Mouse (Mus musculus): Measurements from ENCODE around the gene Rab7. TPM values are rescaled to one million over a fixed set of nuclear protein-coding genes. Genes with fewer than 3 reads are reported as not detected.

Gene Rab7
- polyA plus RNA-seq (2014; fragmentation: Nextera tagmentation; extraction: Ambion mirVana): 216 and 218 TPM in 2 replicates

DNA sequence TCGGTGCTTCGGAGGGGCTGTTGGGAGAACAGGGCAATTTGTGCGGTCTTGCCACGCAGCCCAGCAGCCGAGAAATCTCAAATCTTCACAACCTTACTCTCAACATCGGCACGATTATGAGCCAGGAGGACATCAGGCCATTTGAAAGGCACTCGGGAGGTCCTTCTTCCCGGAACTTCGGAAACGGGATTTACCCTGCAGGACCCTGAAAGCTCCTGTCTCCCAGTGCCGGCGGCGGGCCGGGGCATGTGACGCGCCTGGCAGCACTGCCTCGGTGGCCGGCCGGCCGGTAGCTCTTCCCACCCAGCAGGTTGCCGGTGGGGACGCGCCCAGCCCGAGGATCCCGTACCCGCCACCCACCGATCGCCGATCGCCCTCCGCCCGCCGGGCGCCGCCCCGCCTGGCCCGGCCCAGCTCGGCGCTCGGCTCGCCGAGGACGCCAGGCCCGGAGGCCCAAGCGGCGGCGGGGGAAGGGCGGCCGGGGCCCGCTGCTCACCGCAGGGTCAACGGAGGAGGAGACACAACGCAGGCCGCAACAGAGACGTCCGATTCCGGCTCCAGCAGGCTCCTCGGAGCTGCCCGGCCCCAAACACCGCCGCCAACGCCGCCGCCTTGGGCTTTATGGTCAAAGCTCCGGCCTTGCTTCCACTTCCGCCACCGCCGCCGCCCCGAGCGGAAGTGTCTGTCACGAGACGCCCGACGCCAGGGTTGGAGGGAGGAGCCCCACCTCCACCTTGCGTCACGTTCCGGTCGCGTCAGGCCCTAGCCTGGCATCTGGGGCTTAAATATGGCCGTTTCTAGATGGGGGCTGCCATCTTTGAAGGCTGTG, at the start of gene Rab7:
TSS of gene Rab7 (minus strand) at position 694 of the 829 bp plus-strand sequence.
- under 1% methylated on average over 78 of the region's 82 CpGs for WGBS
- H3K9ac ChIP-seq: peak within 1 kb of the TSS; percentile 92
- no peak for TF ChIP-seq CTCF (IDR thresholded peaks at IDR 0.05; ENCODE audit: low read depth)

DNA sequence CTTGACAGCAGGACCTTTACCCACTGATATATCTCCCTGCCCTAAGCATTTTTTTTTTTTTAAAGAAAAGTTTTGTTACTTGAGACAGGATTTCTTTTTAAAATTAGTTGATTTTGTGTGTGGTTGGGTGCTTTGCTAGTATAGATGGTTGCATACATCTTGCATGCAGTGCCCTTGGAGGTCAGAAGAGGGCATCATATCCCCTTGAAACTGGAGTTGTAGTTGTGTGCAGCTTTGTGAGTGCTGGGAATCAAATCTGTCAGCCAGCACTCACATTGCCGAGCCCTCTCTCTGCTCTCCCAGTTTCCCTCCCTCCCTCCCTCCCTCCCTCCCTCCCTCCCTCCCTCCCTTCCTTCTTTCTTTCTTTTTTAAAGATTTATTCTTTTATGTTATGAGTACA, 43.9 kb upstream of the Rab7 start:
- Histone ChIP-seq H3K4me2 (no peak overlapping the region), H3K4me1 (ENCODE audit: insufficient read depth) (peaks cover 8% of the 10 kb centered on the region), H3K27me3 (ENCODE audit: insufficient read depth, low read length) (no peaks in the 10 kb centered on the region), H3K4me3 (ENCODE audit: low read depth, low read length) (no peak overlapping the region), H3K9me3 (ENCODE audit: low read depth, low read length) (no peaks in the 10 kb centered on the region), H3K27ac (ENCODE audit: low read depth) (no peak overlapping the region), H3K9ac (no peak overlapping the region), H3K36me3 (ENCODE audit: insufficient read depth) (peaks cover 62% of the 10 kb centered on the region)
- TF ChIP-seq CTCF (IDR thresholded peaks at IDR 0.05; ENCODE audit: low read depth): no peak
- 50% methylated on average over 1 of the region's 1 CpGs for WGBS
- ATAC-seq (ENCODE audit: insufficient read depth) (no peak), DNase-seq (no peak)

More for the DNA sequence above, at the start of gene Rab7:
- peak within 1 kb of the TSS; percentile 97 for H3K4me3 ChIP-seq (ENCODE audit: low read depth, low read length)
- H3K27ac ChIP-seq (ENCODE audit: low read depth): peak within 1 kb of the TSS; percentile 77
- peak; percentile 98 for DNase-seq
- H3K36me3 ChIP-seq (ENCODE audit: insufficient read depth): 0 out of 2 replicates have a peak, but pooled peaks cover under 1% of the 10 kb centered on the region
- no peaks in the 10 kb centered on the region for H3K9me3 ChIP-seq (ENCODE audit: low read depth, low read length)
- H3K4me2 ChIP-seq: peak within 1 kb of the TSS; percentile 87
- H3K27me3 ChIP-seq (ENCODE audit: insufficient read depth, low read length): no peaks in the 10 kb centered on the region
- 0 out of 2 replicates have a peak, but pooled peaks cover 9% of the 10 kb centered on the region for H3K4me1 ChIP-seq (ENCODE audit: insufficient read depth)
- peak; percentile 99 for ATAC-seq (ENCODE audit: insufficient read depth)

DNA sequence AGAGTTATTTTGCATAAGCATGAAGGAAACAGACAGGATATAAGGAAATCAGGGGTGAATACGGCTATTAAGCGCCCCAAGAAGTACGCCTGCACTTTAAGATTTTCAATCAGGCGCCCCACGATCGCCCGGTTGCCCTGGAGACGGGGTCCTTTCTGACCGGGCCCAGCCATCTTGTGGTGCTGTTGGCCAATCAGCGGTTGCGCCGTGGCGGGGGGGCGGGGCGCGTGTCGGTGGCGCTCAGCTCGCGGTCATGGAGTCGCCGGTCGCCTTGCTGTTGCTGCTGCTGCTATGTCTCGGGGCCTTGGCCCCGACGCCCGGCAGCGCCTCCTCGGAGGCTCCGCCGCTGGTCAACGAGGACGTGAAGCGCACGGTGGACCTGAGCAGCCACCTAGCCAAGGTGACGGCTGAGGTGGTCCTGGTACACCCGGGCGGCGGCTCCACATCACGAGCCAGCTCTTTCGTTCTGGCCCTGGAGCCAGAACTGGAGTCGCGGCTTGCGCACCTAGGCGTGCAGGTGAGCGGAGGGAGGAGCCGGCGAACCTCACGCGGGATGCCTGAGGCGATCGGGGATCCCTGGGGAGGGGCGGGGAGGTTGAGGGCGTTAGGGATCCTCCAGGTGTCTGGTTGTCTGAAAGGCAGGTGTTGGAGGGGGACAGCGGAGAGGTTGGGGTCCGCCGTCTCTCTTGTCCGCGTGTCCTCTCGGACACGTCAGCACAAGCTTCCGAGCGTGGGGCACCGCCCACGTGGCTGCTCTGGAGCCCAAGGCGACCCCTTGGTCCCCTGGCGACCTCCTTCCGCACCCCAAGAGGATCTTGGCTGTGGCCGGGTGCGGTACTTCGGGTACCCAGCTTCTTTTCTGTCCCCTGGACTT, 39.4 kb upstream of the Rab7 start, which contains the start of gene Rpn1:
TSS of gene Rpn1 (plus strand) at position 205 of the 874 bp plus-strand sequence.
- DNase-seq (peak; percentile 96), ATAC-seq (ENCODE audit: insufficient read depth) (peak; percentile 98)
- Histone ChIP-seq H3K9ac (peak within 1 kb of the TSS; percentile 90), H3K9me3 (ENCODE audit: low read depth, low read length) (no peaks in the 10 kb centered on the region), H3K4me1 (ENCODE audit: insufficient read depth) (peaks cover 8% of the 10 kb centered on the region), H3K36me3 (ENCODE audit: insufficient read depth) (peaks cover 19% of the 10 kb centered on the region), H3K4me3 (ENCODE audit: low read depth, low read length) (peak within 1 kb of the TSS; percentile 97), H3K4me2 (peak within 1 kb of the TSS; percentile 81), H3K27ac (ENCODE audit: low read depth) (peak within 1 kb of the TSS; percentile 76), H3K27me3 (ENCODE audit: insufficient read depth, low read length) (no peaks in the 10 kb centered on the region)
- under 1% methylated on average over 71 of the region's 71 CpGs for WGBS
- no peak for TF ChIP-seq CTCF (IDR thresholded peaks at IDR 0.05; ENCODE audit: low read depth)

DNA sequence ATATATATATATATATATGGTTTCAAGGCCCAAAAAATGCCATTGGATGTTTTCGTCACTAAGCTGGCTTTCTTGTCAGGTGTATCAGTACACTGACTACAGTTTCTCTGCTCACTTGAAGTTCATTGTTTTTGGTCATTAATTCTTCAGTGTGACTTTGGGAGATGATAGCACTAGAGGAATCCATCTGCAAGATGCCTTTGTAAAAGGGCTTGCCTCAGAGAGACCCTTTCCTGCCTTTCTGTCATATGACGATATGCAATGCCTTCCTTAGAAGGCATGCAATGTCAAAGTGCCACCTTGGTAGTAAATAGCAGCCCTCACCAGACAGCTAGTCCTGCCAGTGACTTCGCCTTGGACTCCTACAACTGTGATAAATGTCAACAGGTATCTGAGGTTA, 38.6 kb upstream of the Rab7 start:
- Histone ChIP-seq H3K4me3 (ENCODE audit: low read depth, low read length) (peak overlapping the region; percentile 97), H3K9me3 (ENCODE audit: low read depth, low read length) (no peaks in the 10 kb centered on the region), H3K27ac (ENCODE audit: low read depth) (peak overlapping the region; percentile 22; the same call in 1 of the 2 replicates), H3K9ac (no peak overlapping the region), H3K4me2 (peak overlapping the region; percentile 57), H3K27me3 (ENCODE audit: insufficient read depth, low read length) (no peaks in the 10 kb centered on the region), H3K4me1 (ENCODE audit: insufficient read depth) (peaks cover 8% of the 10 kb centered on the region), H3K36me3 (ENCODE audit: insufficient read depth) (peaks cover 13% of the 10 kb centered on the region)
- ATAC-seq (ENCODE audit: insufficient read depth): no peak
- DNase-seq: peak; percentile 15
- no peak for TF ChIP-seq CTCF (IDR thresholded peaks at IDR 0.05; ENCODE audit: low read depth)
- WGBS: 63% methylated on average over 3 of the region's 3 CpGs

DNA sequence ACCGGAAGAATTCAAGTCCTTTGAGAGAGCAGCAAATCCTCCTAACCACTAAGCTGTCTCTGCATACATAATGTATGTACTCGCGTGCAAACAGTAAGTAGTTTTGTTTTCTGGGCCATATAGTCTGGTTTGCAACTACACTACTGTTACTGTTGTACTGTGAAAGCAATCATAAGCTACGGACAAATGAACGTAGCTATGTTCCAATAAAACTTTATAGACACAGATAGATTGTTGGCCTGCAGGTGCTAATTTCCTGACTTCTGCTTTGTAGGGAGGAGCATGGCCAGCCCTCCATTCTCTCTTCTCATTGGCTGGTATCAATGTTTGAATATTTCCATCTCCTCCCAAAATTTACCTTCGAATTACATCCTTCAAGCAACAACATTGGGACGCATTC, 38.0 kb upstream of the Rab7 start:
- Histone ChIP-seq H3K27me3 (ENCODE audit: insufficient read depth, low read length) (no peaks in the 10 kb centered on the region), H3K4me2 (no peak overlapping the region), H3K27ac (ENCODE audit: low read depth) (no peak overlapping the region), H3K4me1 (ENCODE audit: insufficient read depth) (peaks cover 8% of the 10 kb centered on the region), H3K36me3 (ENCODE audit: insufficient read depth) (peaks cover 8% of the 10 kb centered on the region), H3K9ac (no peak overlapping the region), H3K9me3 (ENCODE audit: low read depth, low read length) (no peaks in the 10 kb centered on the region), H3K4me3 (ENCODE audit: low read depth, low read length) (no peak overlapping the region)
- no peak for DNase-seq
- 84% methylated on average over 7 of the region's 7 CpGs for WGBS
- no peak for TF ChIP-seq CTCF (IDR thresholded peaks at IDR 0.05; ENCODE audit: low read depth)
- no peak for ATAC-seq (ENCODE audit: insufficient read depth)

DNA sequence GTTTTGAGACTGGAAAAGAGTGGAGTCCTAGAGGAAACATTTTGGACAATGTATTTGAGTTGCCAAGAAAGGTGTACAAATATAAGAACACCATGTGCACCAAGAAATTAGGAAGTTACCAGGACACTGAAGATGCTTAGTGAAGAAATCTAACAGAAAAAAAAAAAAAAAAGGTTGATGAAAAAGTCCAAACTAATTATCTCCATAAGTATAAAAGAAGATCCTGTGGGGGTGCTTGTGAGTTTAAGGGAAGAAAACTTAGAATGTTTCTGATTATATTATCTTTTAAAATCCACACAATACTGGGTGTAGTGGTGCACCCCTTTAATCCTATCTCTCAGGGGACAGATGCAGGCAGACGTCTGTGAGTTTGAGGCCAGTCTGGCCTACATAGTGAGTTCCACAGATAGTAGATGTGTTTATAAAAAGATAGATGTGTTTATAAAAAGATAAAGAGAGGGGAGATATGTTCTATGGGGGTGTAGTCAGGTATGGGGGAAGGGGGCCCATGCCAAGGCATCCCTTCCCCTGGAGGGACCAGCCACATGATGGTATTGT, 31.0 kb upstream of the Rab7 start:
- H3K9ac ChIP-seq: no peak overlapping the region
- H3K27ac ChIP-seq (ENCODE audit: low read depth): no peak overlapping the region
- ATAC-seq (ENCODE audit: insufficient read depth) (no peak), DNase-seq (no peak)
- no peaks in the 10 kb centered on the region for H3K27me3 ChIP-seq (ENCODE audit: insufficient read depth, low read length)
- no peaks in the 10 kb centered on the region for H3K36me3 ChIP-seq (ENCODE audit: insufficient read depth)
- H3K4me2 ChIP-seq: peak overlapping the region; percentile 55
- no peak overlapping the region for H3K4me3 ChIP-seq (ENCODE audit: low read depth, low read length)
- WGBS: 60% methylated on average over 1 of the region's 1 CpGs
- TF ChIP-seq CTCF (IDR thresholded peaks at IDR 0.05; ENCODE audit: low read depth): no peak
- H3K4me1 ChIP-seq (ENCODE audit: insufficient read depth): no peaks in the 10 kb centered on the region
- H3K9me3 ChIP-seq (ENCODE audit: low read depth, low read length): no peaks in the 10 kb centered on the region

All from lung, embryonic 14.5 days (tissue).